Mouse (Mus musculus) right cerebral cortex, postnatal 36 days (tissue): ENCODE data around the gene Arhgef12.

Experiments
- DNase-seq, 2 experiments: peaks; one replicate each; pipeline ENCODE4 v3.0.0; 2022; ENCODE audit warnings: low spot score in 2 of 2, mixed read lengths in 1 of 2

Gene Arhgef12

DNA sequence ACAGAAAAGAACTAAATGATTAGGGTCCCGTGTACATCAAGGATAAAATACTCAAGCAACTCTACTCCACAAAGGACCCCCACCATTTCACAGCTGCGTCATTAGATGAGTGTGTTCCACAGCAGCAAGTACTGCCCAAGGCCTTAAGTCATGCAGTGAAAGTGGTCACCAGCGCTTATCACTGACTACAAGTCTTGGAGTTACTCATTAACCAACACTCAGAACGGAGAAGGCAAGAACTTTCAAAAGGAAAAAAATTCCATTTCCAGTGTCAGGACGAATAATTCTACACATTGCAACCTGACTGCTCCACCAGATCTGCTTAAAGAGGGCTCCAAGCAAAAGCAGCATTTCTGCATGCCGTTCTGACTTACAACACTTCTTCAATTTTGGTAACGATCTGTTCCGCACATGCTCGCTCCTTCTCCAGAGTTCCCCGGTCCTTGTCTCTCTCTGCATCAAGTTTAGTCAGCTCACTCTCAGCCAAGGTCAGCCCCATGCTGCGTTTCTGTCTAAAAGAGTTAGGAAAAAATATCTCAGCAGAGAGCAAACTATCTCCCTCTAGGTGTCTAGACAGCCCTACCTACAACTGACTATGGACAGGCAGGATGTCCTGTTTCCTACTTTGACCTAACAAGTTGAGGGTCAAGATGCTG is 106.3 kb downstream of the Arhgef12 start:
- no peak for DNase-seq

DNA sequence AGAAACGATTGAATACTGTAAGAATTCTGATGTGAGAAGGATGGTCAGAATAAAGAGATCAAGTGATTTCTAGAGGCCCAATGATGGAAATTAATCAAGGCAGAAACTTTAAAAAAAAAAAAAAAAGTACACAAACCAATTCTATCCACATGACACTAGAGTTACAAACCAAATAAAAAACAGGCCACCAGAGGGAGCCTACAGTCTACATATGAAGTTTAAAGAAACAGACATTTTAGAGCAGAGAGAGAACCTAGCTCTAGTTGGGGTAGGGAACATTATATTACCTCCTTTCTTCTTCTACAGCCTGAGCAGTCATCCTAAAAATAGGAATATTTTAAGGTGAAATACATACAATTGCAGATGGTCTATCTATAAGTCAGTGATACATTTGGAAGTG is 107.0 kb downstream of the Arhgef12 start:
- DNase-seq: no peak

- no peak for DNase-seq
These were observed 109.5 kb downstream of the Arhgef12 start for GRCm38 (mm10) chr9:42997526-42997925.

- no peak for DNase-seq
These were observed 111.7 kb downstream of the Arhgef12 start for GRCm38 (mm10) chr9:42995298-42995697.

- DNase-seq: no peak
These were observed 112.3 kb downstream of the Arhgef12 start for GRCm38 (mm10) chr9:42994708-42995107.

GRCm38 (mm10) chr9:42993659-42994058 is 113.4 kb downstream of the Arhgef12 start:
- no peak for DNase-seq

DNA sequence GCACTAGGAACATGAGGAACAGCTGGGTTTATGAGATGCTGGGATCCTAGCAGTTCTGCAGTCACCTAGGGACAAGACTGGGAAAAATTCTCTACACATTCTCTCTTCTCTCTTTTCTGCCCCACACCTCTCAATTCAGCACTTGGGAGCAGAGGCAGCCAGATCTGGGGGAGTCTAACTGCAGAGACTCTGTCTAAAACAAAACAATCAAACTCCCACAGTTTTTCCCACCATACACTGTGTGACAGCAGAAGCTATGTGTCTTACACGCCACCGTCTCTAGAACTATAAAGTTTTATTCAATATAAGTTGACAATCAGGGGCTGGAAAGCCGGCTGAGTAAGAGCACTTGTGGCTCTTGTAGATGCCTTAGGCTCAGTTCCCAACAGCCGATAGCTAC is 119.1 kb downstream of the Arhgef12 start:
- peak in 1 of 2 experiments; percentile 37 for DNase-seq

DNA sequence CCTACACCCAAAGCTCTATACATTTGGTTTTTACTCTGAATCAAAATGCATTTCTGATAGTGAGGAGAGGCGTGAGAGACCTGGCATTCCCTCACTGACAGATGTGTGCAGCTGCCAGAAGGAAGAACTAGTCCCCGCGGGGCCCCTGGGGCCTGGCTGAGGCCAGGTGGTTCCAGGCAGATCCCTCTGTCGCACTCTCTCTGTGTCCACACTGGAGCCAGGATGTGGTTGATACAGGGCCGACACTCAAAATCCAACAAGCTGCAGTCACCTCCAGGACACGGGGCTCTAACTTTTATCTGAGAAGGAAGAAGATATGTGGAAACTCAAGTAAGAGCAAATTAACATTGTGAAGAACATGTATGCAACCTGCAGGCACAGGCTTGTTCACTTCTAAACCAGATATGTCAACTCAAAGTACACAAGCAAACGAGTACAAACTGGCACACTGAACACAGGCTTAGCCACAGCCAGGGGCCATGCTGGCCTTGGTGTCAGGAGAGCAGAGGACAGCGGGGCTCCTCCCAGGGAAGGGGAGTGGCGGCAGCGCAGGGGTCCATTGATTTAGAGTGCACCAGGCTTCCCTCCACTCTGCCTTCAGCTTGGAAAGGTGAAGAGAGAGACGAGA is 138.0 kb downstream of the Arhgef12 start:
- DNase-seq: no peak

DNA sequence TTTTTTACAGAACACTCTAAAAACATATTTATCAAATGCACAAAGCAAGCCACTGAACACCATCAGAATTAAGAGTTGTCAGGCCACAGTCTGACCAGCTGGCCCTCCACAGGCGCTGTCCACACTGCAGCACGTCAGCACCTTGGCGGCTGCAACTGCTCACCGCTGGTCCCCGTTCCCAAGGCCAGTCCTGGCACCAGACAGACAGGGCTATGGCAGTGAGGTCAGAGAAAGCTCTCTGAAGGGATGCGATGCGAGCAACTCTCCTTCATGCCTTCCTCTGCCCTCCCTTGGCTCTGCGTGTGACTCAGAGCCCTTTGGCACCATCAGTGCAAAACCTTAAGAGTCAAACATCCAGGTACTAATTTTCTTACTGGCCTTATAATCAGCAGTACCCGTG is 139.3 kb downstream of the Arhgef12 start:
- DNase-seq: no peak

DNA sequence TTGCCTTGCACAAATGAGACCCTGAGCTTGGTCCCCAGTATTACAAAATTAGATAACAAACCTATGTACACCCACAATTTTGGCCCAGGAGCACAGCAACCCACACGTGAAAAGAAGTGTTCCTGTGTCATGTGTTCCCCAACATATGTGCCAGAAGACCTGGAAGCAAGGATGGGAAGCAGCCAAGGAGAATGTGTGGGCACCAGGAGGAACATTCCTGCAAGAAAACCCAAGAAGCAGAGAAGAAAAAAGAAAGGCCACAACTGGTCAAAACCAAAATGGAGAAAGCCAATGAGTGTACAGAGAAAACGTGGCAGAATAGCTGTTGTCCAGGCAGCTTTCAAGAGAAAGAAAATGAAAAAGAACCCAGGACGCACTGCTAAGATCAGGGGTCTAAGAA is 142.2 kb downstream of the Arhgef12 start:
- DNase-seq: peak; percentile 41 to 54

DNA sequence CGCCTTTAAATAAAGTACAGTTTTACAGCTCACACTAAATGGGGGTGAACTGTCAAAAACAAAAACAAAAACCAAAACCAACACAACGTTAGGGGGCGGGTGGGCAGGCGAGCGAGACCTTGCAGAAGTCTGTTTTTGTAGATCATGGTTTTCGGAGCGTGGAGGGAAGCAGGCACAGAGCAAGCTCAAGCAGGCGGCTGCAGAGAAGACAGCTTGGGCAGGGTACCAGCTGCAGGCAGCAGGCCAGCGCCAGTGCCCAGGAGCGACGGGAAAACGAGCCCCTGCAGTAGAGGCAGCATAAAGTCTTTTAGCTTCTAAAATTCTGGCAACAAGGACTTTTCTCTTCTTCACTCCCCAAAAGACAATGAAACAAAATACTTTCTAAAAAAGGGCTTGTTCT is 142.7 kb downstream of the Arhgef12 start:
- peak; percentile 59 for DNase-seq

DNA sequence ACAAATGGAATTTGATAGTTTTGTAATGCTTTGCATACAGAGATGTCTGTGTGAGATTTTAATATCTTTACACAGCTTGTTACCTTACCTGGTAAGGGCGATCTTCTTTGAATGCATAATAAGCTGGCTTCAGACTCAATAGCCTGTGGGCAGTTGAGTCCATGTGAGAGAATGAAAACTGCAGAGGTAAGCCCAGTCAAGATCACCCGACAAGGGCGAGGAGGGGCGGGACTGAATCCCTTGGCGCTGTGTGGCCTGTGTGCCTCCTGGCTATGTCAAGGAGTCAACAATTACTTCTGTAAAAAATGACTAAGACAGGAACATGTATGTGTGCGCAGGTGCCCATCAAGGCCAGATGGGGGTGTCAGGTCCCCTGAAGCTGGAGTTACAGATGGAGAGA is 144.5 kb downstream of the Arhgef12 start:
- no peak for DNase-seq

DNA sequence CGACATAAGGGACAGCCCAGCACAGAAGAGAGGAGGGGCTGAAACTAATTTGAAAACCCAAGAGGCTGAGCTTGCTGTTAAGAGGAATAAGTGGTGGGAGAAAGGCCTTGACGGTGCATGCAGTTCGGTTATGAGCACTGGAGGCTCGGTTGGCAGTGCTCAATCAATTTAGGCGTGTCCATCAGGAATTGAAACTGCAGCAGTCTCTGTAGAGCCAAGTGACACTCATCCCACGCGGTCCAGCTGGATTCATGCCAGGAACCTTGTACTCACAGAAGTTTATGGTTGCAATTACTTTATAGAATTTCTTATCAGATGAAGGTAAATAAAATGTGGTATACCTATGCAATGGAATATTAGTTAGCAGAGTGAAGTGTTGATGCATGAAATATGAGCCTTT is 148.6 kb downstream of the Arhgef12 start:
- no peak for DNase-seq

- no peak for DNase-seq
These were observed 158.7 kb downstream of the Arhgef12 start for GRCm38 (mm10) chr9:42948381-42948780.

- no peak for DNase-seq
These were observed 161.9 kb downstream of the Arhgef12 start for GRCm38 (mm10) chr9:42945174-42945573.

GRCm38 (mm10) chr9:42944536-42945006 is 162.5 kb downstream of the Arhgef12 start:
- DNase-seq: peak; percentile 70 to 74

DNA sequence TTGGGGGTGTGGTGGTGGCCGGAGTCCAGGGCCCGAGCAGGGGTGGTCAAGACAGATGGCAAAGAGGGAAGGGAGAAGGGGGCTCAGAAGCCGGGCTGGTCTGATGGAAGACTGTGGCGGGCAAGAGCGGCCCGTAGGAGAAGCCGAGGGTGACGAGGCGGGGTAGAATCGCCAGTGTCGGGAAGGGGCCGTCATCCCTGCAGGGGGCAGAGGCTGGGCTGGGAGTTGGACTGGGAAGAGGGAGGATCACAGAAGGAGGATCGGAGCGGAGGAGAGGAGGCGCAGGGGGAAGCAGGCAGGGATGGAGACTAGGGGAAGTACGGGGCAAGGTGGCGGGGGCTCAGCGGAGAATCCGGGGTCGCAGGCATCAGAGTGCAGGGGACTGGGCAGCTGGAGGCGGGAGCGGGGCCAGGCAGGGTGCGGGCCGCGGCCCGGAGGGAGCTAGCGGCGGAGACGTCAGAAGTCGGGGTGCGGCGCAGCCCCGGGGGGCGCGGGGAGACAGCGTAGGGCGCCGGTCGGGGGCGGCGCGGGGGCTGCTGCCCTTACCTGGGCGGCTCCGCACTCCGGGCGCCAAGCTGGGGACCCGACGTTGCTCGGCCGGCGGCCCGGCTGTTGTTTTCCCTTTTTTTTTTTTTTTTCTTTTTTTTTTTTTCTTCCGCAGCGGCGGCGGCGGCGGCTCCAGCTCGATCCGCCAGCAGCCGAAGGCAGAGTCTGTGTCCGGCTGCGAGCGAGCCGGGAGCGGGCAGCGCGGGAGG is 163.1 kb downstream of the Arhgef12 start, which contains the start of gene Grik4:
Gene Grik4 (minus strand): TSS at position 713 of the 755 bp plus-strand sequence.
- no peak for DNase-seq

GRCm38 (mm10) chr9:42943057-42943529 is 163.9 kb downstream of the Arhgef12 start:
- DNase-seq: peak in 1 of 2 experiments; percentile 29

GRCm38 (mm10) chr9:42942148-42942547 is 164.9 kb downstream of the Arhgef12 start:
- no peak for DNase-seq

DNA sequence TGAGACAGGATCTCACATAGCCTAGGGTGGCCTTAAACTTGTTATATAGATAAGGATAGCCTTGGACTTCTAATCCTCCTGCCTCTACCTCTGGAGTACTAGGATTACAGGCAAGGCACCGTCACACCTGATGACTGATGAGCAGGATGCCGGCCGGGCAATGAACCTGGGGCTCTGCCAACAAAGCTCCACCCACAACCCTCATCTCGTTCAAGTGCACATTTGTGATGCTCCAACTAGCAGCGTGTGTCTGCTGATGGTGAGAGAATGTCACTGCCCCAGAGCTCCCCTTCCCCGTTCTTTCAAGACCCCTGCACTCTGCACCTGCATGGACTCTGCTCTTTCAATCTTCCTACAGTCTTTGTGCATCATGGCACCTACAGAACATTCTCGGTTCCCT is 174.9 kb downstream of the Arhgef12 start:
- no peak for DNase-seq

DNA sequence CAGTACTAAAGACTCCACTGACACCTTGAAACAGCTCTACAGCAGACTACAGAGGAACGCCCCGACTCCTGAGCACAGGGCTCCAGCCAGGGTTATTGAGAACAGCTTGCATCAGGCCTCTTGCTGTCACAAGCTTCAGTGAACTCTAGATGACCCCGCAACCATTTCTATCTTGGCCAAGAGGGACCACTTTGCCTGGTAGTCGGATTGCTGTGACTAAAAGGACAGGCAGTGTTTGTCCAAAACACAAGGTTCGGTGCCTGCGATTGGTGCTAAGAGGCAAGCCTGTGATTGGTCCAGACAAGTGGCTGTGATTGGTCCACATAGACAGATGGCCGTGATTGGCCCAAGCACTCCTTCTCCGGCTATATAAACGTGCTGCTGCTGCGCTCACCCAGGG is 179.5 kb downstream of the Arhgef12 start:
- DNase-seq: no peak

GRCm38 (mm10) chr9:42926564-42926963 is 180.5 kb downstream of the Arhgef12 start:
- no peak for DNase-seq
